9 mouse cellular contexts compared by ENCODE assay signal in the genomic region with DNA sequence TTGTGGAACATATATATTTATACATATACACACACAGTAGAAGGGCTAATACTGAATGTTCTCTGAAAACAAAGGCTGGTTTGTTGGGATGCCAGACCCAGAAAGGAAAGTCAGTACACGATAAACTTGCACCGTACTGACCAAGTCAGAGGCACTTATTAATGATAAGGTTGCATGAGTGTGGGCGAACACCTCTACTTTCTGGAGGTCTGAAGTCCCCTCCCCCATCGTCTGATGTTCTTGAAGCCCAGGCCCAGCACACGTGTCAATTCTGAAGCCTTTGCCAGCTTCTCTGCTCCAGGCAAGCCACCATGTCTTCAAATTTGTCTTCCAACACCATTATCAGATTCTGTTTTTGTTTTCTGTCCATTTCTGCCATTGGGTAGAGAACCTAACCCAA. TPM values are rescaled to one million over a fixed set of nuclear protein-coding genes. Genes with fewer than 3 reads are reported as not detected.
DNase-seq lines count a peak whose midpoint lies in the region; ATAC-seq and TF ChIP-seq lines count a peak whose summit lies in the region.
"Had no signal": no experiment of that assay in that cellular context is flagged by ENCODE, and none has a peak within 500 bp of the region (broad histone marks: within the 10 kb centered on the region; RNA-seq: fewer than 3 reads in every experiment).

No protein-coding gene starts in this region.

- no peak overlapping the region for H3K27ac ChIP-seq in liver, postnatal 0 days (ENCODE audit: low read depth)

- DNase-seq in CD4-positive, CD25-positive, alpha-beta regulatory T cell, adult 2 months (ENCODE audit: low read depth, low spot score) = peak; percentile 40
- DNase-seq in liver, postnatal 0 days = no peak
- no peak for DNase-seq in layer of hippocampus, postnatal 10 days (ENCODE audit: low spot score in 2 of 2)
- no peak for DNase-seq in embryo, embryonic 10.5 days (ENCODE audit: low spot score)
- no peak for DNase-seq in thymus, postnatal 25 days
- DNase-seq: lung, postnatal 36 days had no signal

- peak overlapping the region; percentile 36; the same call in 1 of the 2 replicates for H3K4me2 ChIP-seq in liver, postnatal 0 days (ENCODE audit: low read depth, low read length)

- no peak for TF ChIP-seq EP300 in liver, postnatal 0 days (IDR thresholded peaks at IDR 0.05; ENCODE audit: low read depth)

- H3K9ac ChIP-seq in liver, postnatal 0 days (replicated peaks) = no peak overlapping the region

- H3K36me3 ChIP-seq in megakaryocyte, embryonic 14.5 days (replicated peaks; ENCODE audit: low read length) = peaks cover 43% of the 10 kb centered on the region
- no peaks in the 10 kb centered on the region for H3K36me3 ChIP-seq in liver, postnatal 0 days (replicated peaks; ENCODE audit: insufficient read depth, low read length)

- 74% methylated on average over 5 of the region's 5 CpGs for WGBS in liver, postnatal 0 days (ENCODE audit: insufficient replicate concordance)

- TF ChIP-seq CTCF in liver, postnatal 0 days (IDR thresholded peaks at IDR 0.05; ENCODE audit: low read depth) = no peak

- H3K4me1 ChIP-seq in megakaryocyte, embryonic 14.5 days = peaks cover 78% of the 10 kb centered on the region
- H3K4me1 ChIP-seq in liver, postnatal 0 days (ENCODE audit: insufficient read depth) = peaks cover 19% of the 10 kb centered on the region

- H3K4me3 ChIP-seq in megakaryocyte, embryonic 14.5 days (replicated peaks) = peak overlapping the region; percentile 98
- H3K4me3 ChIP-seq in liver, postnatal 0 days (ENCODE audit: low read depth, low read length) = no peak overlapping the region

- ATAC-seq in CD4-positive, CD25-positive, alpha-beta regulatory T cell, adult 4 months = no peak
- no peak for ATAC-seq in megakaryocyte, adult 5-6 weeks (ENCODE audit: poor library complexity, severe bottlenecking)
- ATAC-seq in liver, postnatal 0 days = no peak

- no peaks in the 10 kb centered on the region for H3K9me3 ChIP-seq in megakaryocyte, embryonic 14.5 days
- no peaks in the 10 kb centered on the region for H3K9me3 ChIP-seq in liver, postnatal 0 days (ENCODE audit: low read length)

- no peaks in the 10 kb centered on the region for H3K27me3 ChIP-seq in megakaryocyte, embryonic 14.5 days (replicated peaks)
- no peaks in the 10 kb centered on the region for H3K27me3 ChIP-seq in liver, postnatal 0 days (ENCODE audit: insufficient read depth, low read length)

RNA-seq across cellular contexts. Expression of a gene that starts 3.3 kb away (rescaled TPM):
- 100 to 1,000 TPM in 1 of 2 experiments, 10 to 100 TPM in 1; 71.9 to 106 TPM for polyA plus RNA-seq in CD4-positive, CD25-positive, alpha-beta regulatory T cell, adult 4 months (2017; shearing (Covaris generic))
- polyA plus RNA-seq in megakaryocyte, embryonic 14.5 days (2012; ENCODE audit: insufficient read depth, low replicate concordance) = 43.3 and 55.0 TPM in 2 replicates
- total RNA-seq in megakaryocyte, adult 5-6 weeks (2015) = 19.5 and 21.3 TPM in 2 replicates
- total RNA-seq in megakaryocyte, adult 5-6 weeks (2017) = 28.9 and 36.3 TPM in 2 replicates
- polyA plus RNA-seq in liver, postnatal 0 days (2015; fragmentation: Nextera tagmentation; extraction: Ambion mirVana) = 6.5 and 6.8 TPM in 2 replicates
- total RNA-seq in layer of hippocampus, postnatal 10 days (2021) = 100 to 1,000 TPM; 235 to 244 TPM
